Mouse (Mus musculus) splenic B cell, adult 2 months (primary cell): ENCODE data around the gene Gm28043.

Experiments
- DNase-seq: peaks from one replicate; pipeline ENCODE4 v3.0.0-alpha.2; 2011; ENCODE audit warnings: low read depth, low spot score
- H3K27me3 ChIP-seq: 2 replicates; pipeline ENCODE4 v1.6.1; 2012; ENCODE audit warnings: mild to moderate bottlenecking, low read length, moderate library complexity, mixed read lengths; ENCODE audit not compliant: control insufficient read depth, poor library complexity, insufficient read depth, severe bottlenecking
- H3K36me3 ChIP-seq: 2 replicates; pipeline ENCODE4 v1.6.1; 2012; ENCODE audit warnings: mild to moderate bottlenecking, low read length, moderate library complexity, mixed read lengths; ENCODE audit not compliant: control insufficient read depth, poor library complexity, insufficient read depth, severe bottlenecking

Gm28043 gene

DNA sequence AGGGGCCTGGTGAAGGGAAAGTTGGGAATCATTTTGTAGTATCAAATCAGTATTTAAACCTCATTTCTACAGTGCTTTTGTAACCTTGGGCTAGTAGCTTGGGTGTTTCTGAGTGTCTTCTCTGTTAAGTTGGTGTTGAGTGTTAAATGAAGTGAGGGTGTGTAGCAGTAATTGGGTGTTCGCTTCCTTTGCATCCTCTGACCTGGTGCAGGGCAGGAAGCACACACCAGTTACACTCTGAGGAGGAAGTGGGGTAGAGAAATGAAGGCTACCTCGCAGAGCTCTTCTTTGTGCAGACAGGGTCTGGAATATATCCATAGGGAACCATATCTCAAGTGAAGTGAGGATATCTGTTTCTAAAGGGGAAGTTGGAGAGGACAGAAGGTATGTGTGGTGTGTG, 66.2 kb downstream of the Gm28043 start:
- H3K27me3 ChIP-seq: no peaks in the 10 kb centered on the region
- peaks cover 12% of the 10 kb centered on the region for H3K36me3 ChIP-seq
- DNase-seq: peak; percentile 30

DNA sequence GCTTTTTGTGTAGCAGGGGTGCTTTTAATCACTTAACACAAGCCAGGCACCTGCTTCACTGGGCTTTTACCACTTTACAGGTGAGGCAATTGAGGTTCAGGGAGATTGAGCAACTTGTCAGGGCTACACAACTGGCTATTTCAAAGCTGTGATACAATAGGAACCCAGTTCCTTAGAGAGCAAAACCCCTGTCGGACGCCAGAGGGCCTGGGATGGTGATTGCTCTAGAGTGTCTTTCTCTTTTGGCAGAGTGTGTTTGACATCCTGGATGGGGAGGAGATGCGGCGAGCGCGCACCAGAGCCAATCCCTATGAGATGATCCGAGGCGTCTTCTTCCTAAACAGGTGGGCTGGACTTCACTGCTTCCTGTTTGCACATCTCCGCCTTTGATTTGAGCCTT, 67.0 kb downstream of the Gm28043 start:
- no peak for DNase-seq
- Histone ChIP-seq H3K36me3 (peaks cover 17% of the 10 kb centered on the region), H3K27me3 (no peaks in the 10 kb centered on the region)

DNA sequence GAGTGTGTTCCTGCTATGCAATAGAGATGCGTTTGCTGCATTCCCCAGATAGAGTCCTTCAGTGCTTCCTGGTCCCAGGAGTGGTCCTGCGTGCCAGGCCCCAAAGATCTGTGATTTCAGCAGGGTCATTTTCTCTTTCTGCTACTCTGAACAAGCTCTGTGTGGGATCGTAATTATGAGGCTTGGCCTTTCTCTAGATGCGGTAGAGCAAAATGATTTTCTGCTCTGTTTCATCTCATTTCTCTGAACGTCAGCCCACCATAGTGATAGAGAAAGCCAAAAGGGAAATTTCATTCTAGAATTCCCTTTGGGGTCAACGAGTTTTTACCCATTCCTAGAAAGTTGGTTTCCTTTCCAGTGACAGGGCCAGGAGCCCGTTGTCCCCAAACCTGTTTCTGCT, 67.6 kb downstream of the Gm28043 start:
- H3K27me3 ChIP-seq: no peaks in the 10 kb centered on the region
- peaks cover 18% of the 10 kb centered on the region for H3K36me3 ChIP-seq
- no peak for DNase-seq

DNA sequence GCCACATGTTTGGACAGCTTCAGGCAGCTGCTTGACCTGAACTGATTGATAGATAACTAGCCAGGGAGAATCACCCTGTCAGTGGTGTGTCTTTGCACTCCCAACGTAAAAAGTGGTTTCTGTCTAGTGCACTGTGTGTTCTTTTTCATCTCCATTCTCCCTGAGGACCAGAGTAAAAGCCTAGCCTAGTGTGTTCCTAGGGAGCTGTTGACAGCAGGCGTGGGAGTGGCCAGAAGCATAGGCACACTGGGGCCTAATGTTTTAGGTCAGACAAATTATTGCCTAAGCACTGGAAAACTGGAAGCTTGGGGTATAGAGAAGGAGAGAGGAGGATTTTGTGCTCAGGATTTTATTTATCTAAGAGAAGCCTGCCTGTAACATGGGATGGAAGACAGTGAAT, 68.5 kb downstream of the Gm28043 start:
- Histone ChIP-seq H3K36me3 (peaks cover 21% of the 10 kb centered on the region), H3K27me3 (no peaks in the 10 kb centered on the region)
- no peak for DNase-seq

DNA sequence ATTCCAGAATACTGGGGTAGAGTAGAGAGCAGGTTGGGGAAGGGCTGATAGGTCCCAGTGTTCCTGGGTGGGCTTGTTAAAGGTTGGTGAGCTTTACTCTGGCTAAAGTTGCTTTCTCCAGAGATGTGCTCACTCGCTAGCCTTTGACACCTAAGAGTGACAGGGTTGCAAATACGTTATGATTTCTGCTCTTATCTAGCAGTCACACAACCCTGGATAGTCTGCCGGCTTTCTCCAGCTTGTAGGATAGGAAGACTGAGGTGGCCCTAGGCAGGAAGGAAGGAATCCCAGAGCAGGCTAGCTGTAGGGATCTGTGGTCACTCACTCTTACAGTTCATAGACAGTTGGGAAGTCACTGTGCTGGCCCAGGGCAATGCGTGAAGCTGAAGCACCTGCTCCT, 69.6 kb downstream of the Gm28043 start:
- H3K27me3 ChIP-seq: no peaks in the 10 kb centered on the region
- H3K36me3 ChIP-seq: peaks cover 27% of the 10 kb centered on the region
- DNase-seq: no peak

DNA sequence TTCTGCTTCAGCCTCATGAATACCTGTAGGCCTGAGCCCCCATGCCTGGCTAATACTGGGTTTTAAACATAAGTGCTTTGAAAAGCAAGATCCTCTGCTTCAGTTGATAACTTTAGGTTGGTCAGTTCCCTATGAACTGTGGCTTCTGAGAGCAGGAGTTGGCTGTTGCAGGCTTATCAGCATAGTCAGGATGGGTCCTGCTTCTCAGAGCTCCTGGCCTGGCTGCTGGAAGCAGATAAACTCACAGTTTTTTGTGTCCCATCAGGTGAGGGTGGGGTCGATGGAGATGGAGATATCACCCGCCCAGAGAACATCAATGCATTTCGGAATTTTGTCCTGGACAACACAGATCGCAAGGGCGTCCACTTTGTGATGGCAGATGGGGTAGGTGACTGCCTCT, 72.1 kb downstream of the Gm28043 start:
- no peak for DNase-seq
- H3K27me3 ChIP-seq: no peaks in the 10 kb centered on the region
- peaks cover 28% of the 10 kb centered on the region for H3K36me3 ChIP-seq

DNA sequence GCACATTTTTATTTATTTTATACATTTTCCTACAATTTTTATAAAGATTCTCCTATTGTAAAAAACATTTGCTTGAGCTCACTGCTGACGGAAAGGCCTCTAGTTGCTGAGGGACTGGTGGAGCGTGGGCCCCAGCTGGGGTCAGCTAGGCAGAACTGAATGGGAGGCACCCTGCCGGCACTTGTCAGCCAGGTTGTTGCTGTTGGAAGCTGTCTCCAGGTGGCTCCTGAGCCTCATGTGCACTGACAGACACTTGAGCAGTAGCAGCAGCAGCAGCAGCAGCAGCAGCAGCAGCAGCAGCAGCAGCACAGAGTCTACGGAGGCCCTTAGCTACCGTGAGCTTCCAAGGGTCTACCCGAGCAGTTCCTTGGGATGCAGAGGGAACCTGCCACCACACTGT, 72.7 kb downstream of the Gm28043 start:
- DNase-seq: no peak
- H3K36me3 ChIP-seq: peaks cover 28% of the 10 kb centered on the region
- no peaks in the 10 kb centered on the region for H3K27me3 ChIP-seq

DNA sequence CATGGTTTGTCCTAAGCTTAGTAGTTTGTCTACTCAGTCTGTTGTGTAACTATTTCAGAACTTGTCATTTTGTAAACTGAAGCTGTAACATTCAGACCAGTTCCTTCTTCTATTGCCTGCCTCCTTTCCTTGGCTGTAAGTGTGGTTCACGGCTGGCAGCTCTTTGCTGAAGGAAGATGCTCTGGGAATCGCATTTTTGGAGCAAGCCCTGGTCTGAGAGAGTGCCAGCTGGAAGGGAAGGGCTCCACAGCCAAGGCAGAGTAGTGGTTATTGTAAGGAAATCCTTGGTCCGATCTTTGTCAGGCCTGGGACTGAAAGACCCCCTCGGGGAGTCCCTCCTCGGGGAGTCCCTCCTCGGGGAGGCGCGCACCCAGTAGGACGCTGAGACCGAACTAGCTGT, 73.9 kb downstream of the Gm28043 start:
- DNase-seq: no peak
- Histone ChIP-seq H3K36me3 (peaks cover 30% of the 10 kb centered on the region), H3K27me3 (no peaks in the 10 kb centered on the region)

DNA sequence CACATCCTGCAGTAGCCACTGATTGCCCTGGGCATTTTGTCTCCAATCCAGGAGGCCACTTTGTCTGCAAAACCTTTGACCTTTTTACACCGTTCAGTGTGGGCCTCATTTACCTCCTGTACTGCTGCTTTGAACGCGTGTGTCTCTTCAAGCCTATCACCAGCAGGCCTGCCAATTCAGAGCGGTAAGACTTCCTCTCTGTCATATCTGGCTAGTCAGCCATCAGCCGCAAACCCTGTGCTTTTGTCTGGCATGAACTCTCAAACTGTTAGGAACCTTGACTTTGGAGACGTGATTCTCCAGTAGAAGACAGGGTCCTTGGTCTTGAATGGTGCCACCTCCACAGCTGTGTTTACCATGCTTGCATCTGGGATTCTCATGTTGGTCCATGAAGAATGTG, 75.6 kb downstream of the Gm28043 start:
- Histone ChIP-seq H3K27me3 (no peaks in the 10 kb centered on the region), H3K36me3 (peaks cover 33% of the 10 kb centered on the region)
- DNase-seq: no peak

DNA sequence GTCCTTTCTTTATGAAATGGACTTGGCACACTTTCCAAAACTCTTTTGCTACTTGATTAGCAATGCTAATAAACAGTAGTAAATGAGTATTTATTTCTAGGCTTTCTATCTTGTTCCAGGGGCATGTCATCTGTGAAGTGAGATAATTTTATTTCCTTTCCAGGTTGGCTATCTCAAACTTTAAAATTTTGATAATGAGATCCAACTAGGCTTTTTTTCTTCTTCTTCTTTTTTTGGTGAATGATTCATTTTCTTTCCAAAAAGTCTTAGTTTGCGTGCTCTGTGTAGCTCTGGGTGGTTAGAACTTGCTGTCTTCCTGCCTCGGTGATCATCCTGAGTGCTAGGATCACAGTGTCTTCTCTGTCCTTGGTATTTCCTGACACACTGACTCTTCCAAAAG, 78.2 kb downstream of the Gm28043 start:
- DNase-seq: no peak
- H3K27me3 ChIP-seq: no peaks in the 10 kb centered on the region
- peaks cover 24% of the 10 kb centered on the region for H3K36me3 ChIP-seq

DNA sequence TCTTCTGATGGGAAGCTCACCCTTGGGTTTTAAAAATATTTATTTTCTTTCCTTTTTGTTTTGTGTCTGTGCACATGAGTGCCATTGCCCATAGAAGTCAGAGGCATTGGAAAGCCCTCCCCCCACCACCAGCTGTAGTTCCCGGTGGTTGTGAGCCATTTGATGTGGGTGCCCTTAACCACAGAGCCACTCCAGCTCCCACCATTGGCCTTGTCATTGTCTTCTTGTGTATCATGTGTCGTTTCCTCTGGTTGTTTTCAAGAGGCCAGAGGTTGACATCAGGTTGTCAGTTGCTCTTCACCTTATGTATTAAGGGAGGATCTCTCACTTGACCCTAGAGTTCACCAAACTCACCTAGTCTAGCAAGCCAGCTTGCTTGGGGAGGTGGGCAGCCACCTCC, 78.9 kb downstream of the Gm28043 start:
- H3K27me3 ChIP-seq: no peaks in the 10 kb centered on the region
- no peak for DNase-seq
- peaks cover 25% of the 10 kb centered on the region for H3K36me3 ChIP-seq

DNA sequence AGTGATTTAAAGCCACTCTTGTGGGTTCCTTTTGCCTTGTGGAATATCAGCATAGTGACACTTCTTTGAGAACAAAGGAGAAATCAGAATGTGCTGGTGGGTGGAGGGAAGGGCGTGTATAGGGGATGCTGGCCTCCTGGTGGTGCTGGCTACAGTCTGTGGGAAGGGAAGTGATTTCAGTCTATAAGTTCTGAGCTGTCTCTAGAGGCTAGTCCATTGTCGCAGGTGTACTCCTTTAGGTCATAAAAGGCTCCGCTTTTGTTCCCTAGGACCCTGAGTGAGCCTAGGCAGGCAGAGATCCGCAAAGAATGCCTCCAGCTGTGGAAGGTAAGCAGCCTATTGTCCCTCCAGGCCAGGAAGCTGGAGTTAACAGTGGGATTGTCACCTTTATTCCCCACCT, 79.8 kb downstream of the Gm28043 start:
- H3K27me3 ChIP-seq: no peaks in the 10 kb centered on the region
- H3K36me3 ChIP-seq: peaks cover 22% of the 10 kb centered on the region
- no peak for DNase-seq

DNA sequence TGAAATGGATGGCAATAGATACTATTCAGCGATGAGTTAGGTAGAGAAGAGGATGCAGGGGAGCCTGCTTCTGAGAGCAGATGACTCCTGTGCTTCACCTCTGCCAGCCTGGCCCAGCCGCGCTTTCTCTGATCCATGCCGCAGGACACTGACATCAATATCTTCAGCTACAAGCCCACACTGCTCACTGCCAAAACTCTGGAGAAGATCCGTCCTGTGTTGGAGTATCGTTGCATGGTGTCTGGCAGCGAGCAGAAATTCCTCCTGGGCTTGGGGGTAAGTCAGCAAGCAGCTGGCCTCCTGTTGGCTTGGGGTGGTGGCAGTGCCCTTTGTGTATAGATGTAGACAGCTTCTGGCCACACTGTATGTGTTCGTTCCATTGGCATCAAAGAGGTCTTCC, 82.3 kb downstream of the Gm28043 start:
- DNase-seq: no peak
- peaks cover 22% of the 10 kb centered on the region for H3K36me3 ChIP-seq
- no peaks in the 10 kb centered on the region for H3K27me3 ChIP-seq

DNA sequence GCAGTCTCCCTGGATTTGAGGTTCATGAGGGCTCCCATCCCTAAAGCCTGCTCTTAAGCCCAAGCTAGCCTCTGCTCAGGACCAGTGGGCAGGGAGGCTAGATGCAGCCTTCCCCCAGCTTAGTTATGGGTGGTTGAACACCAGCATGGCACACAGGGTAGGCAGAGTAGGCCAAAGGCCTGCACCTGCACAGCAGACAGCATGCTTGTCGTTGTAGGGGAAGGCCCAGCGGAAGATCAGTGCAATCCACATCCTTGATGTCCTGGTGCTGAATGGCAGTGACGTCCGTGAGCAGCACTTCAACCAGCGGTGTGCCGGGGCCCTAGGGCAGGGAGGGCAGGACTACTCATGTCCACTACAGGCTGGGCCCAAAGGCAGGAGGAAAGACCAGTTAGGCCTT, 83.7 kb downstream of the Gm28043 start:
- no peak for DNase-seq
- no peaks in the 10 kb centered on the region for H3K27me3 ChIP-seq
- H3K36me3 ChIP-seq: peaks cover 22% of the 10 kb centered on the region

DNA sequence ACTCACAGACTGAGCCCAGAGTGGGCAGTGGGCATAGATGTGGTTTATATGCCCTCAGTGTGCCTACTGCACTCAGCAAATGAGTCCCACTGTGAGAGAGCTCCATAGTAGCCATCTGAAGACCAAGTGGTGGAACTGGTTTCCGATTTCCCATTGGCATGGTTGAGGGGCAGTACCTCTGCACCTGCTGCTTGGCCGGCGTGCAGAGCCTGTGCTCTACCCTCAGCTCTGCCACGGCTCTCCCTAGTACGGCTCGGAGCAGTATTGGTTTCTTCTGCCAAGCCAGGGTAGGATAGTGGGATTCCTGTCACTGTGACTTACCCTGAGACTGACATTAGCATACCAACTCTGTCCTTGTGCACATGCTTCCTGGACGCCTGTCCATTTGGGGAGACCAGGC, 85.9 kb downstream of the Gm28043 start:
- H3K27me3 ChIP-seq: no peaks in the 10 kb centered on the region
- DNase-seq: no peak
- peaks cover 11% of the 10 kb centered on the region for H3K36me3 ChIP-seq

DNA sequence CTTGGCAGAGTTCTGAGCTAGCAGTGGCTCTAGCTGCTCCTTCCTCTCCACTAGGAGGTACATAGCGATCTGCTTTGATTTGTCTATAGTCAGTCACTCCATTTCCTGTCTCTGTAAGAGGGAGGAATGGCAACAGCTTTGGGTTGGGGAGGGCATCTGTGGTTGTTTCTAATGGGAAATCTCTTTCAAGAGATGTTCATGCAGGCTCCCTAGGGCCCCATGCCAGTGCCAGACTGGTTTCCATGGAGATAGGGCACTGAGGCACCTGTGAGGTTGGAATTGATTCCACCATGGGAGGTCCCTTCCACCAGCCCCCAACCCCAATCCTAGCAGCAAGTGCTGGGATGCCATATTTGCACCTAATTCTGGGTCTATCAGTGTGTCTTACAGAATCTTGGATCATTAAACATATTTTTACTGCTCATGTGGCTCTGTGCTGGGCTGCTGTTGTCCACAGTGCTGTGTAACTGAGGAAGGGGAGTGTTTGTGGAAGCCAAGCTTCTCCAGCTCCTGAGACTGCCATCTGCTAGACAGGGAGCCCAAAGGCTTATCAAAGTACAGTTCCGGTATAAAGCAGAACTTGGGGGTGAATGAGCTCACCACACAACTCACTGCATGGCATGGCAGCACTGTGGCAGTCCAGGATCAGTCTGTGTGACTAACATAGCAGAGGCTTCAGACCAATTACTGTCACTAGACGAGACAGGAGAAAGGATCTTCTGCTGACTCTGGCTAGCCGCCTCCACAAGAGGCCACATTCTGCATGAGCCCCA, 88.4 kb downstream of the Gm28043 start:
- no peaks in the 10 kb centered on the region for H3K27me3 ChIP-seq
- DNase-seq: no peak

More for the DNA sequence above, 88.4 kb downstream of the Gm28043 start:
- peaks cover 7% of the 10 kb centered on the region for H3K36me3 ChIP-seq
